Mouse (Mus musculus) spleen, postnatal 14 days (tissue): ENCODE measurements around the gene Ndst4.

ENCODE experiments used
- DNase-seq, 2 experiments: peaks; one replicate each; pipeline ENCODE4 v3.0.0; 2021 to 2022; ENCODE audit warnings: low spot score in 2 of 2

Ndst4 gene

GRCm38 (mm10) chr3:125403601-125404396 is at the start of gene Ndst4:
Gene Ndst4 (plus strand): TSS chr3:125404076.
- DNase-seq = no peak

GRCm38 (mm10) chr3:125397443-125397842 is 6.4 kb upstream of the Ndst4 start:
- no peak for DNase-seq

GRCm38 (mm10) chr3:125406456-125406855 is 2.6 kb downstream of the Ndst4 start:
- DNase-seq = no peak

- no peak for DNase-seq
Measured at GRCm38 (mm10) chr3:125406991-125407390, 3.1 kb downstream of the Ndst4 start.

GRCm38 (mm10) chr3:125466894-125467652 is 63.2 kb downstream of the Ndst4 start:
- no peak for DNase-seq

- no peak for DNase-seq
Measured at GRCm38 (mm10) chr3:125510102-125510501, 106.2 kb downstream of the Ndst4 start.

GRCm38 (mm10) chr3:125533371-125533770 is 129.5 kb downstream of the Ndst4 start:
- DNase-seq = no peak

GRCm38 (mm10) chr3:125570602-125571001 is 166.7 kb downstream of the Ndst4 start:
- no peak for DNase-seq

- DNase-seq = no peak
Measured at GRCm38 (mm10) chr3:125632233-125632632, 228.4 kb downstream of the Ndst4 start.

- no peak for DNase-seq
Measured at GRCm38 (mm10) chr3:125655009-125655635, 251.2 kb downstream of the Ndst4 start.

GRCm38 (mm10) chr3:125660114-125660717 is 256.3 kb downstream of the Ndst4 start:
- no peak for DNase-seq

GRCm38 (mm10) chr3:125660884-125661532 is 257.1 kb downstream of the Ndst4 start:
- no peak for DNase-seq

- DNase-seq = no peak
Measured at GRCm38 (mm10) chr3:125673997-125674794, 270.3 kb downstream of the Ndst4 start.

GRCm38 (mm10) chr3:125675211-125675896 is 271.5 kb downstream of the Ndst4 start:
- no peak for DNase-seq

GRCm38 (mm10) chr3:125678924-125679323 is 275.0 kb downstream of the Ndst4 start:
- DNase-seq = no peak

- DNase-seq = no peak
Measured at GRCm38 (mm10) chr3:125683460-125684230, 279.8 kb downstream of the Ndst4 start.

GRCm38 (mm10) chr3:125684583-125684982 is 280.7 kb downstream of the Ndst4 start:
- DNase-seq = no peak

GRCm38 (mm10) chr3:125687601-125688000 is 283.7 kb downstream of the Ndst4 start:
- no peak for DNase-seq

- DNase-seq = no peak
Measured at GRCm38 (mm10) chr3:125690948-125691347, 287.1 kb downstream of the Ndst4 start.
